Mouse (Mus musculus) B cell, adult 2 months (primary cell): Measurements from ENCODE around the gene Riox2.

Experiments
- DNase-seq, 2 experiments: peaks; one replicate each; pipeline ENCODE4 v3.0.0; 2022

Riox2 gene

GRCm38 (mm10) chr16:59521752-59522423, 50.3 kb downstream of the Riox2 start:
- DNase-seq = no peak

GRCm38 (mm10) chr16:59526939-59527338, 55.4 kb downstream of the Riox2 start:
- DNase-seq = no peak

GRCm38 (mm10) chr16:59529570-59529969, 58.0 kb downstream of the Riox2 start:
- no peak for DNase-seq

GRCm38 (mm10) chr16:59531243-59531642, 59.7 kb downstream of the Riox2 start:
- no peak for DNase-seq

- DNase-seq = no peak
Measured at GRCm38 (mm10) chr16:59532561-59532960, 61.0 kb downstream of the Riox2 start.

- no peak for DNase-seq
Measured at GRCm38 (mm10) chr16:59534349-59534748, 62.8 kb downstream of the Riox2 start.

- DNase-seq = no peak
Measured at GRCm38 (mm10) chr16:59535673-59536072, 64.1 kb downstream of the Riox2 start.

- no peak for DNase-seq
Measured at GRCm38 (mm10) chr16:59540944-59541343, 69.4 kb downstream of the Riox2 start.

GRCm38 (mm10) chr16:59541382-59541781, 69.8 kb downstream of the Riox2 start:
- DNase-seq = no peak
